In the genomic region with DNA sequence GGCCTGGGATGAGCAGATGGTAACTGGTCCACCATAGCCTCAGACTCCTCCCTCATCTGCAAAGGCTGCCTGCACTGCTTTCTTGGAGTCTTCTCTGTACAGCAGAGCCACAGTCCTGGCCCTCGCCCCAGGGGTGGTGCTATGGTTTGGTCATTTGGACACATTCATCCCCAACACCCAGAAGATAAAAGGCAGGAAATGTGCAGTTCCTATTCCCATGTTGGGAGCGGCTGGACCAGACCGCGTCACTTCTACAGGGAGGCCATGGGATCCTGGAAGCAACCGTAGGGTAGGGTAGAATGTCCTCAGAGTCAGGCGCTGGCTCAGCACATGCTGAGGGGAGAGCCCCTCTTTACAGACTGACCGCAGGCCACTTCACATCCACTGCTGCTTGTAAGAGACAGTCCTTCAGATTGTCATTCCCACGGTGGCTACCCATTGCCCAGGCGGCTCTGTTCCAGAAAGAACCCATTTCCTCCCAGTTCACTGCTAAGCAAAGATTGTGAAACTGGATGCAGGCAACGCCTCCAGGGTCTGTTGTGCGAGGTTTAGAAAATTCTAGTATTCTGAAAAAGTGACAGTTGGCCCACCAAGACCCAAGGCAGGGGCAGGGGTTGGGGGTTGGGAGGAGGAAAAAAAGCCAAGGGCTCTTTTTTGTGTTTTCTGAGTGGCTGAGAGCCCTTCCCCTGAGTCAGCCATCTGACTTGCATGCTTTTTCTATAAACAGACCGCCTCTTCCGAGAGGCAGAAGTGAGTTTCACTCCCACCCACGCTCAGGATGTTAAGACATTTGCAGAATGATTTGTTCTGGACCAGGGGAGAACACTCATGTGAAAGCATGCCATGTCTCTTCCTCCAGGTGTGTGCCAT, we compare ENCODE assay signal across 10 mouse cellular contexts. TPM values are rescaled to one million over a fixed set of nuclear protein-coding genes. Genes with fewer than 3 reads are reported as not detected.
DNase-seq lines count a peak whose midpoint lies in the region; ATAC-seq lines count a peak whose summit lies in the region.
"Had no signal": no experiment of that assay in that cellular context is flagged by ENCODE, and none has a peak within 500 bp of the region (broad histone marks: within the 10 kb centered on the region; RNA-seq: fewer than 3 reads in every experiment).

No protein-coding gene starts in this region.

- H3K27ac ChIP-seq in stomach, embryonic 16.5 days (ENCODE audit: low read length), result peak overlapping the region; percentile 54
- H3K27ac ChIP-seq: embryonic facial prominence, embryonic 12.5 days; midbrain, embryonic 12.5 days had no signal

- intact Hi-C loops in left cerebral cortex, postnatal 25 days (cut with DNase I), result loop anchor here (2.0 kb wide), 1 partner anchor 104 kb away; no protein-coding TSS in a partner anchor

- H3K9ac ChIP-seq in stomach, embryonic 16.5 days (ENCODE audit: low read length), result no peak overlapping the region
- H3K9ac ChIP-seq: embryonic facial prominence, embryonic 12.5 days; midbrain, embryonic 12.5 days had no signal

- H3K36me3 ChIP-seq in stomach, embryonic 16.5 days (ENCODE audit: control insufficient read depth, insufficient read depth, low read length), result no peaks in the 10 kb centered on the region
- H3K36me3 ChIP-seq: embryonic facial prominence, embryonic 12.5 days; midbrain, embryonic 12.5 days had no signal

- no peak overlapping the region for H3K4me2 ChIP-seq in stomach, embryonic 16.5 days (ENCODE audit: low read depth, low read length)
- H3K4me2 ChIP-seq: embryonic facial prominence, embryonic 12.5 days; midbrain, embryonic 12.5 days had no signal

- WGBS in stomach, embryonic 16.5 days, result 53% methylated on average over 14 of the region's 14 CpGs

- peaks cover 23% of the 10 kb centered on the region; the same call in 1 of the 2 replicates for H3K4me1 ChIP-seq in stomach, embryonic 16.5 days (ENCODE audit: control insufficient read depth, insufficient read depth, low read length)

- no peaks in the 10 kb centered on the region for H3K27me3 ChIP-seq in stomach, embryonic 16.5 days (ENCODE audit: control insufficient read depth, insufficient read depth, low read length)
- H3K27me3 ChIP-seq: embryonic facial prominence, embryonic 12.5 days had no signal

- no peak overlapping the region for H3K4me3 ChIP-seq in stomach, embryonic 16.5 days (replicated peaks; ENCODE audit: low read length)
- H3K4me3 ChIP-seq: embryonic facial prominence, embryonic 12.5 days; midbrain, embryonic 12.5 days had no signal

- peak; percentile 64 for ATAC-seq in inflammation-experienced regulatory T-cells, adult 6 months
- ATAC-seq in stomach, embryonic 16.5 days (ENCODE audit: insufficient read depth, low FRiP score), result peak; percentile 12; the same call in 1 of the 2 replicates

- H3K9me3 ChIP-seq in stomach, embryonic 16.5 days (replicated peaks; ENCODE audit: control insufficient read depth, low read length), result no peaks in the 10 kb centered on the region
- H3K9me3 ChIP-seq: embryonic facial prominence, embryonic 12.5 days; midbrain, embryonic 12.5 days had no signal

- peak; percentile 40 for DNase-seq in adrenal gland, adult 2 months
- no peak for DNase-seq in adrenal gland, postnatal 4 days (ENCODE audit: low spot score in 2 of 2)
- peak; percentile 80 to 86 for DNase-seq in frontal cortex, postnatal 36 days (ENCODE audit: low spot score in 2 of 2)
- DNase-seq in left cerebral cortex, postnatal 25 days (ENCODE audit: low spot score in 2 of 2), result peak; percentile 80 to 97
- no peak for DNase-seq in spleen, postnatal 14 days (ENCODE audit: low spot score in 2 of 2)
- no peak for DNase-seq in embryo, embryonic 10 days (ENCODE audit: low spot score)

RNA-seq across cellular contexts. Expression of a gene that starts 12.3 kb away (rescaled TPM):
- total RNA-seq in adrenal gland, adult 2 months (2021), result not detected
- 0.02 TPM in 1 of 2 replicates, not detected in the other for polyA plus RNA-seq in adrenal gland, adult 2 months (2012; rRNA removed)
- under 1 TPM; 0.56 to 0.87 TPM for total RNA-seq in adrenal gland, postnatal 4 days (2021)
- polyA plus RNA-seq in inflammation-experienced regulatory T-cells, adult 6 months (2017; shearing (Covaris generic)), result not detected
- total RNA-seq in left cerebral cortex, postnatal 25 days (2021), result under 1 TPM in 1 of 2 experiments, not detected in 1; 0.18 TPM
- polyA plus RNA-seq in stomach, embryonic 16.5 days (2015; fragmentation: Nextera tagmentation; extraction: Ambion mirVana), result 0.16 and 1.7 TPM in 2 replicates

Comparison
In these comparisons a context has a peak if more than half of its experiments do, and no peak if none do; other contexts are left out.
1. DNase-seq: peak in adrenal gland, adult 2 months (single experiment), frontal cortex, postnatal 36 days (2 of 2) and left cerebral cortex, postnatal 25 days (2 of 2); none in adrenal gland, postnatal 4 days (0 of 2), spleen, postnatal 14 days (0 of 2) and embryo, embryonic 10 days (single experiment).